Mouse (Mus musculus): ENCODE data around the gene Gm20388. TPM values are rescaled to one million over a fixed set of nuclear protein-coding genes. Genes with fewer than 3 reads are reported as not detected.

Gene Gm20388
- polyA plus RNA-seq, 1 experiment from 2014 or later, result 8.3 TPM

DNA sequence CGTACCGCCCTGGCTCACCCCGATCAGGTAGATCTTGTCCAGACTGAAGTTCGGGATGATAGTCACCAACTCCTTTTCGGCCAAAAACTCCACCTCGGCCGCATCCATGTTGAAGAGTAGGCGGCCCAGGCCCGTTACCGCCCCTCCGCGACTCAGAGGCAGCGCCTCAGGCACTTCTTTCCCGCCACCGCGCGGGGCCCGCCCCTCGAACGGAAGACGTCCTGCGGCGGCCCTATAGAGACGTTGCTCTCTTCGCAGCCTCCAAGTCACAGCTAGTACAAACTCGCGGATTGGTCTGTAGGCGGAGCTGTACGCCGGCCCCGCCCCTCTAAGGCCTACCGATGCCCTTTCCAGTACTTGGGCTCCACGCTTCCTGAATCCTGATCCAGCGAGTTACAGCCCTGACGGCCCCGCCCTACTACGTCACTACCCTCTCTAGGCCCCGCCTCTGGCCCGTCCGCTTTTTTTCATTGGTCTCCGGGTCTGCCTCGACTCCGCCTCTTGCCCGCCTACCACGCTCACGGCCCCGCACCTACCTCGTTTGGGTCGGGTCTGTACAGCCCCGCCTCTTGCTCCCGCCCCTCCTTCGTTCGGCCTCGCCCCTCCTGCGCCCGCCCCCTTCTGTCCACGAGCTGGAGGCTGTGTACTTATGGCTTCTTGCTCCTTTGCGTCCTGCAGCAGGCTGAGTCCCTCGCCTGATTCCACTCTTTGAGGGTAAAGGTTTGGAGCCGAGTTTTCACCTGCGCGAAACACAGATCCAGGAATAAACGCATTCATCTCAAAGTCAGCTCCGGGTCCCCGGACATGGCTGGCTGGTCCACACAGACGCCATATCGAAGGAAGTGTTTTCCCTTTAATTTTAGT lies 678.5 kb downstream of the Gm20388 start, which contains the start of gene Gins2:
Gene Gins2 (minus strand): TSS at position 397 of the 864 bp plus-strand sequence.
- Histone ChIP-seq H3K4me2 (ENCODE audit: low read length) (peak within 1 kb of the TSS; percentile 74), H3K27ac (ENCODE audit: low read depth) (peak within 1 kb of the TSS; percentile 74), H3K9me3 (ENCODE audit: control insufficient read depth, low read length) (no peaks in the 10 kb centered on the region), H3K9ac (ENCODE audit: low read length) (peak within 1 kb of the TSS; percentile 85), H3K27me3 (replicated peaks; ENCODE audit: control insufficient read depth, insufficient read depth, low read length) (no peaks in the 10 kb centered on the region), H3K36me3 (ENCODE audit: control insufficient read depth, insufficient read depth, low read length) (peaks cover 27% of the 10 kb centered on the region), H3K4me1 (replicated peaks; ENCODE audit: control insufficient read depth, insufficient read depth, low read length) (peaks cover 9% of the 10 kb centered on the region), H3K4me3 (ENCODE audit: low read depth, low read length) (peak within 1 kb of the TSS; percentile 79)
- ATAC-seq (replicated peaks; ENCODE audit: low FRiP score, low TSS enrichment, low read depth) (peak; percentile 100), DNase-seq (ENCODE audit: low spot score) (peak; percentile 98)
- under 1% methylated on average over 67 of the region's 67 CpGs for WGBS

DNA sequence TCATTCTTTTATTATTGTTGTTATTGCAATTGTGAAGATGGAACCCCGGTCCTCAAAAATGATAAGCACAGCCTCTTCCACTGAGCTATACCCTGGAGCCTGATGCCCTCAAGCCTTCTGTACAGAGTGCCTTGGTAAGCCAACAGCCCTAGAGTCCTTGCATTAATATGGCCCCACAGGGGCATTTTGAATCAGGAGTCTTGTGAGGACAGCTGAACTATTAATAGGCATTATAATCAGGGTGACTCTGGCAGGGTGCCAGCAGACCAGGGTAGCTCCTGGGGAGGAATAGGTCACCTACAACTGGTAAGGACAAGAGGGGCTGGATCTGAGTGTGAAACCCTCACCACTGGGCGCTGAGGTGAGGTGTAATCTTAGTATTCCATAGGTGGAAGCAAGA lies 679.3 kb downstream of the Gm20388 start:
- Histone ChIP-seq H3K36me3 (ENCODE audit: control insufficient read depth, insufficient read depth, low read length) (peaks cover 22% of the 10 kb centered on the region), H3K4me3 (ENCODE audit: low read depth, low read length) (peak overlapping the region; percentile 47), H3K27ac (ENCODE audit: low read depth) (peak overlapping the region; percentile 48; the same call in 1 of the 2 replicates), H3K9ac (ENCODE audit: low read length) (peak overlapping the region; percentile 47), H3K9me3 (ENCODE audit: control insufficient read depth, low read length) (no peaks in the 10 kb centered on the region), H3K4me1 (replicated peaks; ENCODE audit: control insufficient read depth, insufficient read depth, low read length) (peaks cover 9% of the 10 kb centered on the region), H3K27me3 (replicated peaks; ENCODE audit: control insufficient read depth, insufficient read depth, low read length) (no peaks in the 10 kb centered on the region), H3K4me2 (ENCODE audit: low read length) (peak overlapping the region; percentile 67)
- ATAC-seq (replicated peaks; ENCODE audit: low FRiP score, low TSS enrichment, low read depth), result no peak
- DNase-seq (ENCODE audit: low spot score), result no peak
- WGBS, result 54% methylated on average over 2 of the region's 2 CpGs

DNA sequence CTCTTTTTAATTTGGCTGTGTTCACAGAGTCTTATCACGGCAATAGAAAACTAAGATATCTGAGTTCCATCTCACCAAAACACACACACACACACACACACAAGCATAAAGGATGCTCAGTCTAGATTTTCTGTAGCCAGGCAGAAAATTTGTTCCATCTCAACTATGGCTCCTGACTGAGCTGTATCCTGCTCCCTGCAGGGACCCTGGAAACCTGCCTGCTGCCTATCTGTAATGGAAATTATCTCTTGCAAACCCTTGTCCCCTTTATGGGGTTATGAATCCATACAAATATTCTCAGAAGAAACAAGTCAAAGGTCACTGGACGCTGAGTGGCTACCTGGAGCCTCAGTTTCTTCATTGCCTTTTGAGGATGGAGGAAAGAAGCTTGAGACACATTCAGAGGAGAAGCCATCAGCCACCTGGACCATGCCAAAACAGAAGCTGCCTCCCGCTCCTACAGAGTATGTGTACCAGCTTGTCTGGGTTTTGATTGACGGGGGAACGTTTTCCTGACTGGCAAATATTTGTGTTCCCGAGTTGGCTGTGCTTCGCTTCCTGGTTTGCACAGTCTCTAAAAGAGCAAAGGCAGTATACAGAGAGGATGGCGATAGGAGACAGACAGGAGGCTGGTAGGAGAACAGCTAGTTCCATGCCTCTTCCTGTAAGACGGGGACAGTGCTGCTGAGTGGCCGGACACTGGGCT lies 681.1 kb downstream of the Gm20388 start:
- Histone ChIP-seq H3K27me3 (replicated peaks; ENCODE audit: control insufficient read depth, insufficient read depth, low read length) (no peaks in the 10 kb centered on the region), H3K4me2 (ENCODE audit: low read length) (no peak overlapping the region), H3K4me3 (ENCODE audit: low read depth, low read length) (no peak overlapping the region), H3K27ac (ENCODE audit: low read depth) (no peak overlapping the region), H3K4me1 (replicated peaks; ENCODE audit: control insufficient read depth, insufficient read depth, low read length) (peaks cover 9% of the 10 kb centered on the region), H3K36me3 (ENCODE audit: control insufficient read depth, insufficient read depth, low read length) (peaks cover 6% of the 10 kb centered on the region; the same call in 1 of the 2 replicates), H3K9me3 (ENCODE audit: control insufficient read depth, low read length) (no peaks in the 10 kb centered on the region), H3K9ac (ENCODE audit: low read length) (no peak overlapping the region)
- ATAC-seq (replicated peaks; ENCODE audit: low FRiP score, low TSS enrichment, low read depth), result no peak
- no peak for DNase-seq (ENCODE audit: low spot score)
- 57% methylated on average over 10 of the region's 10 CpGs for WGBS

DNA sequence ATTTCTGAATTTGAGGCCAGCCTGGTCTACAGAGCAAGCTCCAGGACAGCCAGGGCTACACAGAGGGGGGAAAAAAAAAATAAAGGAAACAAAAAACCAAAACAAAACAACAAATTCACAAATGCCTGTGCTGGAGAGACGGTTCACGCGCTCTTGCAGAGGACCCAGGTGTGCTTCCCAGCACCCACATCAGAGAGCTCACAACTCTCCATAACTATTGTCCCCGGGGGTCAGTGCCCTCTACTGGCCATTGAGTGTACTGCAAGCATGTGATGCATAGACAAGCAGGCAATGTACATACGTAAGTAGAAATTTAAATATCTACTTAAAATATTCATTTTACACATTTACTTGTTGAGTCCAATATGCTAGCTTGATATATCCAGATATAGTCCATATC lies 683.9 kb downstream of the Gm20388 start:
- Histone ChIP-seq H3K4me1 (replicated peaks; ENCODE audit: control insufficient read depth, insufficient read depth, low read length) (peaks cover 12% of the 10 kb centered on the region), H3K4me2 (ENCODE audit: low read length) (no peak overlapping the region), H3K9me3 (ENCODE audit: control insufficient read depth, low read length) (no peaks in the 10 kb centered on the region), H3K4me3 (ENCODE audit: low read depth, low read length) (no peak overlapping the region), H3K27ac (ENCODE audit: low read depth) (no peak overlapping the region), H3K36me3 (ENCODE audit: control insufficient read depth, insufficient read depth, low read length) (no peaks in the 10 kb centered on the region), H3K27me3 (replicated peaks; ENCODE audit: control insufficient read depth, insufficient read depth, low read length) (no peaks in the 10 kb centered on the region), H3K9ac (ENCODE audit: low read length) (no peak overlapping the region)
- DNase-seq (ENCODE audit: low spot score), result no peak
- 90% methylated on average over 5 of the region's 5 CpGs for WGBS
- no peak for ATAC-seq (replicated peaks; ENCODE audit: low FRiP score, low TSS enrichment, low read depth)

DNA sequence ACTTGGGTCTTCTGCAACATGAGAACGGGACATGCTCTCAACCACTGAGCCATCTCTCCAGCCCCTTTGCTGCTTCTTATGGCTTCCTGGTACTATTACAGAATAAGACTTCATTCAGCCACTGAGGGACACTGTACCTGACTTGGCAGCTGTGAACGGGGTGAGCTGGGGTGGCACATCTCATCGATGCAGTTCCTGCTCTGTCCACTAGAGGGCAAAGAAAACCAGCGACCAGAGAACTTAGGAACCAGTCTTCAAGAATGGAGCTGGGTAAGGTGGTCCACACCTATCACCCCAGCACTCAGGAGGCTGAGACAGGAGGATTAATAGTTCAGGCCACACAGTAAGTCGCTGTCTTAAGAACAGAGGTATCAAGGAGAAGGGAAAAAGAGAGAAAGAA lies 685.3 kb downstream of the Gm20388 start:
- Histone ChIP-seq H3K27ac (ENCODE audit: low read depth) (no peak overlapping the region), H3K9ac (ENCODE audit: low read length) (no peak overlapping the region), H3K9me3 (ENCODE audit: control insufficient read depth, low read length) (no peaks in the 10 kb centered on the region), H3K27me3 (replicated peaks; ENCODE audit: control insufficient read depth, insufficient read depth, low read length) (no peaks in the 10 kb centered on the region), H3K4me3 (ENCODE audit: low read depth, low read length) (no peak overlapping the region), H3K4me1 (replicated peaks; ENCODE audit: control insufficient read depth, insufficient read depth, low read length) (peaks cover 7% of the 10 kb centered on the region; the same call in 1 of the 2 replicates), H3K36me3 (ENCODE audit: control insufficient read depth, insufficient read depth, low read length) (no peaks in the 10 kb centered on the region), H3K4me2 (ENCODE audit: low read length) (no peak overlapping the region)
- WGBS, result 10% methylated on average over 5 of the region's 5 CpGs
- DNase-seq (ENCODE audit: low spot score) (peak; percentile 88), ATAC-seq (replicated peaks; ENCODE audit: low FRiP score, low TSS enrichment, low read depth) (peak; percentile 42; the same call in 1 of the 2 replicates)

DNA sequence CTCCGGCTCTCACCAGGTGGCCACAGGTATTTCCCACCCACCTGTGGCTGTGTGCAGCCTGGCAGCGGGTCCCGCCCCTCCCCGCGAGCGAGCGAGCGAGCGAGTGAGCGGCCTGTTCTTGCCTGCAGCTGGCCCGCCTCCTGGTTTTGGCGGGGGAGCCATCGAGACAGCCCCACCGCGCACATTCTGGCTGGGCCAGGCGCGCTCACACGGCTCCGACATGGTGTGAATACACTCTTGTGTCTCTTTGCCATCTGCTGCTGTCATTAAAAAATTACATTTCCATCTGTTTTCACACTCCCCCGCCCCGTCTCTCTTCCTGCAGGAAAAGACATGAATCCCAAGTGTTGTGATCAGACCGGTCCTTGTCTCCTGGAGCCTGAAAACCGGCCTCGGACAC lies 687.9 kb downstream of the Gm20388 start:
- Histone ChIP-seq H3K9ac (ENCODE audit: low read length) (no peak overlapping the region), H3K4me1 (replicated peaks; ENCODE audit: control insufficient read depth, insufficient read depth, low read length) (peaks cover 7% of the 10 kb centered on the region; the same call in 1 of the 2 replicates), H3K36me3 (ENCODE audit: control insufficient read depth, insufficient read depth, low read length) (no peaks in the 10 kb centered on the region), H3K9me3 (ENCODE audit: control insufficient read depth, low read length) (0 out of 2 replicates have a peak, but pooled peaks cover 3% of the 10 kb centered on the region), H3K4me3 (ENCODE audit: low read depth, low read length) (no peak overlapping the region), H3K27ac (ENCODE audit: low read depth) (no peak overlapping the region), H3K27me3 (replicated peaks; ENCODE audit: control insufficient read depth, insufficient read depth, low read length) (no peaks in the 10 kb centered on the region), H3K4me2 (ENCODE audit: low read length) (peak overlapping the region; percentile 39)
- WGBS, result 20% methylated on average over 24 of the region's 24 CpGs
- peak; percentile 34; the same call in 1 of the 2 replicates for ATAC-seq (replicated peaks; ENCODE audit: low FRiP score, low TSS enrichment, low read depth)
- DNase-seq (ENCODE audit: low spot score), result no peak

DNA sequence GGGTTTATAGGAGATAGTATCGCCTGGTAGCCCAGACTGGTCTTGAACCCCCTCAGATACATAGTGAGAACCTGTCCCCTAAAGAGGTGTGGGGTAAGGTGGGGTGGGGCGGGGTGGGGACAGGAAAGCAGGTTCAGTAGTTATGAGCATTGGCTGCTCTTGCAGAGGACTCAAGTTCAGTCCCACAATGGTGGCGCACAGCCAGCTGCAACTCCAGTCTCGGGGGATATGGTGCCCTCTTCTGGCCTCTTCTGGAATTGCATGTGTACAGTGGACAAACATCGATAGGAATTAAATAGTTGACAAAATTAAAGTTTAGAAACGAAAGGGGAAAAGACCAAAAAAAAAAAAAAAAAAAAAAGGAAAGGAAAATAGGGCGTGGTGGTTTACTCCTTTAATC lies 688.9 kb downstream of the Gm20388 start:
- ATAC-seq (replicated peaks; ENCODE audit: low FRiP score, low TSS enrichment, low read depth) (no peak), DNase-seq (ENCODE audit: low spot score) (peak; percentile 80)
- Histone ChIP-seq H3K9ac (ENCODE audit: low read length) (no peak overlapping the region), H3K27me3 (replicated peaks; ENCODE audit: control insufficient read depth, insufficient read depth, low read length) (no peaks in the 10 kb centered on the region), H3K9me3 (ENCODE audit: control insufficient read depth, low read length) (0 out of 2 replicates have a peak, but pooled peaks cover 3% of the 10 kb centered on the region), H3K27ac (ENCODE audit: low read depth) (no peak overlapping the region), H3K4me2 (ENCODE audit: low read length) (no peak overlapping the region), H3K36me3 (ENCODE audit: control insufficient read depth, insufficient read depth, low read length) (no peaks in the 10 kb centered on the region), H3K4me3 (ENCODE audit: low read depth, low read length) (no peak overlapping the region), H3K4me1 (replicated peaks; ENCODE audit: control insufficient read depth, insufficient read depth, low read length) (peaks cover 7% of the 10 kb centered on the region; the same call in 1 of the 2 replicates)
- WGBS, result 60% methylated on average over 7 of the region's 7 CpGs

DNA sequence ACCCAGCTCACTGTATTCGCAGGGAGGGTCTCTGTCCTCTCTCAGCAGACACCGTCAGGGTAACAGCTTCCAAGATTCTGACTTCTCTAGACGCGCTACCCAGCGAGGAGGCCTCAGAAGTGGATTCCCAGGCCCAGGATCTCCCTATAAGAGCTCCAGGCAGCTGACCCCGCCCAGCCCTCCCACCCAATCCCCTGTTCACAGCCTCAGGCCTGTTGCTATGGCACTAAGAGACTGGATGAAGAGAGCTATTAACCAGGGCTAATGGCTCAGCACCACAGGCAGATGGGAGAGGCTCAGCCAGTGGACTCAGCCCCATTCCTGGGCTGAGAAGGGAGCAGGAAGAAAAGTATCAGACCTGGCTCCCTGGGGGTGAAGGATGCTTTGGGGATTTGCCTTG lies 692.0 kb downstream of the Gm20388 start:
- Histone ChIP-seq H3K4me2 (ENCODE audit: low read length) (no peak overlapping the region), H3K36me3 (ENCODE audit: control insufficient read depth, insufficient read depth, low read length) (no peaks in the 10 kb centered on the region), H3K9me3 (ENCODE audit: control insufficient read depth, low read length) (0 out of 2 replicates have a peak, but pooled peaks cover 3% of the 10 kb centered on the region), H3K9ac (ENCODE audit: low read length) (no peak overlapping the region), H3K4me1 (replicated peaks; ENCODE audit: control insufficient read depth, insufficient read depth, low read length) (peaks cover 7% of the 10 kb centered on the region; the same call in 1 of the 2 replicates), H3K27me3 (replicated peaks; ENCODE audit: control insufficient read depth, insufficient read depth, low read length) (no peaks in the 10 kb centered on the region), H3K27ac (ENCODE audit: low read depth) (no peak overlapping the region), H3K4me3 (ENCODE audit: low read depth, low read length) (no peak overlapping the region)
- 43% methylated on average over 6 of the region's 6 CpGs for WGBS
- DNase-seq (ENCODE audit: low spot score), result no peak
- no peak for ATAC-seq (replicated peaks; ENCODE audit: low FRiP score, low TSS enrichment, low read depth)
